Mouse (Mus musculus): Measurements from ENCODE around the gene 2610301B20Rik. TPM values are rescaled to one million over a fixed set of nuclear protein-coding genes. Genes with fewer than 3 reads are reported as not detected.
"Not testable (repeated sequence)": the region's sequence is repeated elsewhere in the genome, so short reads cannot be mapped to it uniquely, and the experiment has no call there.

The 2610301B20Rik gene
- 34.0 and 35.5 TPM in 2 replicates for polyA plus RNA-seq (2015; fragmentation: Nextera tagmentation; extraction: Ambion mirVana)

- peak within 1 kb of the TSS; percentile 78 for H3K4me3 ChIP-seq
- peak within 1 kb of the TSS; percentile 99 for H3K27ac ChIP-seq
- peak within 1 kb of the TSS; percentile 79 for H3K4me2 ChIP-seq (replicated peaks)
- peak within 1 kb of the TSS; percentile 86 for H3K9ac ChIP-seq
- no peaks in the 10 kb centered on the region for H3K9me3 ChIP-seq
- under 1% methylated on average over 61 of the region's 68 CpGs for WGBS
- H3K36me3 ChIP-seq: peaks cover 4% of the 10 kb centered on the region; the same call in 1 of the 2 replicates
- ATAC-seq (ENCODE audit: low FRiP score, low read depth): peak; percentile 92
- 0 out of 2 replicates have a peak, but pooled peaks cover 3% of the 10 kb centered on the region for H3K27me3 ChIP-seq
- H3K4me1 ChIP-seq: peaks cover 12% of the 10 kb centered on the region
These were observed at the start of gene 2610301B20Rik for GRCm38 (mm10) chr4:10873920-10874665. Gene 2610301B20Rik (plus strand): TSS chr4:10874498.

DNA sequence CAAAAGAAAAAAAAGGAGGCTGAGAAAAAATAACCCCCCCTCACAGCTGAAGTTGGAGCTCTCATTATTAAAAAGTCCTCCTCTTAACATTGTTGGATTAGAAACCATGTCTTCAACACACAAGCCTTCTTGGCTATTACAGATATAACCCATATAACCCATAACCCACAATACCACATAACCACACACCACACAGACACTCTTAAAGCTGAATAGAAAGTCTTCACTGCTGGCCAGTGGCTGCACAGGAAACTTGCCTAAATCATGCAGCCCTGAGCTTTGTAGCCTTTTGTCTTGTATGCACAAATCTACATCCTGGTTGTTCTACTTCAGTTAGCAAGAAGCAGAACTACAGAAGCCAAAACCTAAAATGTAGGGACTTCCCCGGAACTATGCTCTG, 41.0 kb upstream of the 2610301B20Rik start:
- WGBS: 95% methylated on average over 1 of the region's 1 CpGs
- peaks cover 3% of the 10 kb centered on the region; the same call in 1 of the 2 replicates for H3K27me3 ChIP-seq
- H3K27ac ChIP-seq: no peak overlapping the region
- H3K9ac ChIP-seq: no peak overlapping the region
- H3K36me3 ChIP-seq: no peaks in the 10 kb centered on the region
- no peaks in the 10 kb centered on the region for H3K4me1 ChIP-seq
- no peak for ATAC-seq (ENCODE audit: low FRiP score, low read depth)
- no peak overlapping the region for H3K4me2 ChIP-seq (replicated peaks)
- H3K4me3 ChIP-seq: no peak overlapping the region
- no peaks in the 10 kb centered on the region for H3K9me3 ChIP-seq

DNA sequence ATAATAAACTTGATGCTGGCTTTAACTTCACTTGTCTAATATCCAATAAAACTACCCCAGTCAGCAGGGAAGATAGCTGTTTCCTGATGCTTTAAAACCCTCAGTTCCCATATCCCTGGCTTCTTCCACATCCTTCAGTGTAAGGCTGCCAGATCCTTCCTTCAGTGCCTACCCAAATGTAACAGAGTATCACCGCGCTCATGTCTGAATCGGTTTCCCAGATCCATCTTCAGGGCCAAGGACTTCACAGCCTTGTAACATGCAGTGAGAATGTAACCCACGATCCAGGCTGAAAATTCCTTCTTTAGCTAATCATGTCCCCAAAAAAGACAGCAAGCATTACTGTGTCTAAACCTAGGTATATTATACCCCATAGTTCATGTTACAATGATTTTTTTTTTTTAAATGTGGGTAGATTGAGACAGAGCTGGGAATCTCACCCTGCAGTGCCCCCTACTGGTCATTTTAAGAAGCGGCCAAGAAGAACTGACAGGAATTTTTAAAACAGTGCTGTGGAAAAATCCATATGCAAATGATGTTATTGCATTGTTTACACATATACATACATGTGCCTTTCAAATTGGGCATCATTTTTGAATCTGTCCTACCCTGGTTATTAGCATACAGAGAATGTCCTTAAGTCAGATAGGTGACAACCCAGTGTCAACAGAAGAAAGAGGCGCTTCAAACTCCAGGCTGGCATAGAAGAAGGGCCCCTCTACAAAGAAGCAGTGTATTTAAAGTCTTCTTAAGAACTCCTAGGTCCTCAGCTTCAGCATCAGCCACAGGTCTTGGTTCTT, 38.8 kb upstream of the 2610301B20Rik start:
- no peaks in the 10 kb centered on the region for H3K36me3 ChIP-seq
- no peak for ATAC-seq (ENCODE audit: low FRiP score, low read depth)
- no peak overlapping the region for H3K4me2 ChIP-seq (replicated peaks)
- peaks cover 3% of the 10 kb centered on the region; the same call in 1 of the 2 replicates for H3K27me3 ChIP-seq
- no peaks in the 10 kb centered on the region for H3K4me1 ChIP-seq
- H3K9ac ChIP-seq: no peak overlapping the region
- H3K9me3 ChIP-seq: no peaks in the 10 kb centered on the region
- H3K27ac ChIP-seq: no peak overlapping the region
- H3K4me3 ChIP-seq: no peak overlapping the region
- 65% methylated on average over 6 of the region's 6 CpGs for WGBS

GRCm38 (mm10) chr4:10845848-10846247, 28.4 kb upstream of the 2610301B20Rik start:
- H3K27ac ChIP-seq: no peak overlapping the region
- H3K36me3 ChIP-seq: no peaks in the 10 kb centered on the region
- no peaks in the 10 kb centered on the region for H3K9me3 ChIP-seq
- no peak overlapping the region for H3K9ac ChIP-seq
- H3K4me3 ChIP-seq: no peak overlapping the region
- ATAC-seq (ENCODE audit: low FRiP score, low read depth): no peak
- H3K4me1 ChIP-seq: 0 out of 2 replicates have a peak, but pooled peaks cover 6% of the 10 kb centered on the region
- no peak overlapping the region for H3K4me2 ChIP-seq (replicated peaks)
- H3K27me3 ChIP-seq: 0 out of 2 replicates have a peak, but pooled peaks cover 3% of the 10 kb centered on the region
- WGBS: 79% methylated on average over 7 of the region's 7 CpGs

- Histone ChIP-seq H3K9ac (no peak overlapping the region), H3K4me1 (0 out of 2 replicates have a peak, but pooled peaks cover 6% of the 10 kb centered on the region), H3K27me3 (0 out of 2 replicates have a peak, but pooled peaks cover 3% of the 10 kb centered on the region), H3K4me2 (replicated peaks) (no peak overlapping the region), H3K36me3 (no peaks in the 10 kb centered on the region), H3K4me3 (no peak overlapping the region), H3K27ac (no peak overlapping the region), H3K9me3 (no peaks in the 10 kb centered on the region)
- no peak for ATAC-seq (ENCODE audit: low FRiP score, low read depth)
- 48% methylated on average over 7 of the region's 7 CpGs for WGBS
These were observed 24.5 kb upstream of the 2610301B20Rik start for GRCm38 (mm10) chr4:10849812-10850211.

- Histone ChIP-seq H3K27ac (no peak overlapping the region), H3K9ac (no peak overlapping the region), H3K9me3 (no peaks in the 10 kb centered on the region), H3K4me1 (0 out of 2 replicates have a peak, but pooled peaks cover 6% of the 10 kb centered on the region), H3K4me3 (no peak overlapping the region), H3K27me3 (0 out of 2 replicates have a peak, but pooled peaks cover 3% of the 10 kb centered on the region), H3K4me2 (replicated peaks) (no peak overlapping the region), H3K36me3 (no peaks in the 10 kb centered on the region)
- no peak for ATAC-seq (ENCODE audit: low FRiP score, low read depth)
- WGBS: 86% methylated on average over 5 of the region's 5 CpGs
These were observed 23.3 kb upstream of the 2610301B20Rik start for GRCm38 (mm10) chr4:10851013-10851412.

DNA sequence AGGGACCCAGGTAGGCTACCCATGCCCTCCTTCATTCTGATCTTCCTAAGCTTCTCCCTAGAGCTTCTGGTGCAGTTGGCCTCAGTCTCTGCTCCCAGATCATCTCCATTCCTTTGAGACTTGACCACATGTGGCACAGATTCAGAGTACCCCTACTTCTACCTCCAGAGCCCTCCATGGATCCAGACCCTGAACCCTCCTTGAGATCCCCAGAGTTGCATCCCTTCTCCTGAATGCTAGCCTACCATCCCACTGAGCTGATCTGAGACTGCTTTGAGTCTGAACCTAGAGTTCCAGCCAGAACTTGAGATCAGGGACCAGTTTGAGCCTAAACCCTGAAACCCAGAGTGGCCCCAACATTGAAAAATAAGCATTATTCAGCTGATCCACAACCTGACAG, 15.1 kb upstream of the 2610301B20Rik start:
- H3K36me3 ChIP-seq: no peaks in the 10 kb centered on the region
- H3K9me3 ChIP-seq: no peaks in the 10 kb centered on the region
- H3K4me3 ChIP-seq: no peak overlapping the region
- H3K4me1 ChIP-seq: peaks cover 11% of the 10 kb centered on the region; the same call in 1 of the 2 replicates
- H3K4me2 ChIP-seq (replicated peaks): no peak overlapping the region
- no peaks in the 10 kb centered on the region for H3K27me3 ChIP-seq
- ATAC-seq (ENCODE audit: low FRiP score, low read depth): no peak
- H3K27ac ChIP-seq: no peak overlapping the region
- no peak overlapping the region for H3K9ac ChIP-seq

- no peaks in the 10 kb centered on the region for H3K9me3 ChIP-seq
- WGBS: 55% methylated on average over 9 of the region's 12 CpGs
- no peak overlapping the region for H3K27ac ChIP-seq
- H3K4me2 ChIP-seq (replicated peaks): peak overlapping the region; percentile 27; the same call in 1 of the 2 replicates
- no peak; the same call in 1 of the 2 replicates for ATAC-seq (ENCODE audit: low FRiP score, low read depth)
- H3K9ac ChIP-seq: no peak overlapping the region
- H3K36me3 ChIP-seq: no peaks in the 10 kb centered on the region
- no peaks in the 10 kb centered on the region for H3K27me3 ChIP-seq
- peaks cover 11% of the 10 kb centered on the region; the same call in 1 of the 2 replicates for H3K4me1 ChIP-seq
- no peak overlapping the region for H3K4me3 ChIP-seq
These were observed 14.3 kb upstream of the 2610301B20Rik start for GRCm38 (mm10) chr4:10859911-10860581.

GRCm38 (mm10) chr4:10860825-10861224, 13.5 kb upstream of the 2610301B20Rik start:
- 81% methylated on average over 3 of the region's 3 CpGs for WGBS
- H3K4me3 ChIP-seq: no peak overlapping the region
- H3K9ac ChIP-seq: no peak overlapping the region
- H3K9me3 ChIP-seq: no peaks in the 10 kb centered on the region
- no peak for ATAC-seq (ENCODE audit: low FRiP score, low read depth)
- peaks cover 11% of the 10 kb centered on the region; the same call in 1 of the 2 replicates for H3K4me1 ChIP-seq
- H3K36me3 ChIP-seq: no peaks in the 10 kb centered on the region
- H3K27ac ChIP-seq: no peak overlapping the region
- no peak overlapping the region for H3K4me2 ChIP-seq (replicated peaks)
- H3K27me3 ChIP-seq: no peaks in the 10 kb centered on the region

GRCm38 (mm10) chr4:10862882-10863281, 11.4 kb upstream of the 2610301B20Rik start:
- H3K4me3 ChIP-seq; H3K27ac ChIP-seq; ATAC-seq (ENCODE audit: low FRiP score, low read depth); H3K36me3 ChIP-seq; H3K4me2 ChIP-seq (replicated peaks); H3K9ac ChIP-seq; H3K9me3 ChIP-seq; H3K27me3 ChIP-seq: not testable (repeated sequence)
- 94% methylated on average over 2 of the region's 2 CpGs for WGBS
- peaks cover 11% of the 10 kb centered on the region; the same call in 1 of the 2 replicates for H3K4me1 ChIP-seq

DNA sequence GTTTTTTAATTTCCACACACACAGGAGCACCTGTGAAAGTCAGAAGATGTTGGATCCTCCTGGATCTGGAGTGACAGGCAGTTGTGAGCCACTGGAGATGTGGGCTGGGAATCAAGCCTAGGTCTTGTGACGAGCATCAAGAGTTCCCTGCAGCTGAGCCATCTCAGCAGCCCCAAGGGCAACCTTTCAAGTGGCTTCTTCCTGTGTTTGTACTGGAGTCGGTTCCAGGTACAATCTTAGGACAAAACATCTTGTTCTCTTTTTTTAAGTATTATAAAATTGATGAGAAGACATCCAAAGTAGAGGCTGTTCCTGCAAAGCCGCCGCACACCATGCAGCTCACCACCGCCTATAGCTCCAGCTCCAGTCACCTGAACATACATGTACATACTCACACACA, 2.1 kb upstream of the 2610301B20Rik start:
- H3K9ac ChIP-seq: no peak overlapping the region
- H3K27me3 ChIP-seq: no peaks in the 10 kb centered on the region
- ATAC-seq (ENCODE audit: low FRiP score, low read depth): no peak
- H3K36me3 ChIP-seq: no peaks in the 10 kb centered on the region
- 84% methylated on average over 5 of the region's 5 CpGs for WGBS
- no peak overlapping the region for H3K27ac ChIP-seq
- no peak overlapping the region for H3K4me3 ChIP-seq
- no peaks in the 10 kb centered on the region for H3K9me3 ChIP-seq
- no peak overlapping the region for H3K4me2 ChIP-seq (replicated peaks)
- peaks cover 12% of the 10 kb centered on the region for H3K4me1 ChIP-seq

All from limb, embryonic 13.5 days (tissue).